Mouse (Mus musculus) lung, adult 2 months (tissue): ENCODE measurements around the gene Snrnp40.

ENCODE experiments used
- CTCF ChIP-seq: fragments of 200-500 bp; IDR thresholded peaks from 2 replicates; pipeline ENCODE4 v1.5.1; 2011; ENCODE audit warnings: mild to moderate bottlenecking, low read length, control low read depth; ENCODE audit not compliant: insufficient read depth
- POLR2A ChIP-seq: fragments of 200-500 bp; IDR thresholded peaks from 2 replicates; pipeline ENCODE4 v1.6.1; 2011; ENCODE audit warnings: low read depth, mild to moderate bottlenecking, control low read depth, low read length, borderline replicate concordance; ENCODE audit errors: extremely low read depth

GRCm38 (mm10) chr4:130360238-130360590 is 282 bp downstream of the Snrnp40 start:
- TF ChIP-seq CTCF (no peak), POLR2A (no peak)
